23 mouse cellular contexts compared by ENCODE assay signal in the genomic region with DNA sequence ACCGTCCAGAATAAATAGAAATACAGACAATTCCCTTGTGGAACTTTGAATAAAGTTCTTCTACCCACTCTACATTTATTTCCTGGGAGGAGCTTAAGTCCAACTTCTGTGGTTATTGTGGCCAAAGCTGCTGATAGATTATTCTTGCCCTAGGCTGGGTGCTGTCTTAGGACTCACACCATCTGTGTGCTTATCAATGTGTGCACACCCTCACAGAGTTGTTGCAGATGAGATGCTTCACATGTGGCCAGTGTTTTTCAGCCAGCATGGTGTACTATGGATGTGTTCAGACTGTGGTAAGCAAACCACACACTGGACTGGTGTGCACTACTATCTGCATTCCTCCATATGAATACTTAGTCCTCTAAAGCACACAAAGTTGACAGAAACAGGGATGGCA.
DNase-seq lines count a peak whose midpoint lies in the region; ATAC-seq and TF ChIP-seq lines count a peak whose summit lies in the region.
"Had no signal": no experiment of that assay in that cellular context is flagged by ENCODE, and none has a peak within 500 bp of the region (broad histone marks: within the 10 kb centered on the region; RNA-seq: fewer than 3 reads in every experiment).

No protein-coding gene starts in this region.

- H3K4me2 ChIP-seq in stomach, embryonic 14.5 days (replicated peaks; ENCODE audit: low read depth, low read length): no peak overlapping the region
- H3K4me2 ChIP-seq in stomach, postnatal 0 days (replicated peaks; ENCODE audit: low read depth): no peak overlapping the region
- H3K4me2 ChIP-seq in liver, embryonic 13.5 days: peak overlapping the region; percentile 20; the same call in 1 of the 2 replicates
- no peak overlapping the region for H3K4me2 ChIP-seq in liver, postnatal 0 days (ENCODE audit: low read depth, low read length)
- no peak overlapping the region for H3K4me2 ChIP-seq in intestine, embryonic 16.5 days (ENCODE audit: low read depth, low read length)
- H3K4me2 ChIP-seq: embryonic facial prominence, embryonic 15.5 days; forebrain, embryonic 15.5 days; hindbrain, embryonic 13.5 days had no signal

- no peaks in the 10 kb centered on the region for H3K4me1 ChIP-seq in stomach, embryonic 14.5 days (ENCODE audit: control insufficient read depth, insufficient read depth, low read length)
- H3K4me1 ChIP-seq in stomach, postnatal 0 days (replicated peaks; ENCODE audit: control insufficient read depth, insufficient read depth): no peaks in the 10 kb centered on the region
- peaks cover 22% of the 10 kb centered on the region for H3K4me1 ChIP-seq in liver, embryonic 13.5 days (replicated peaks)
- no peaks in the 10 kb centered on the region for H3K4me1 ChIP-seq in liver, postnatal 0 days (ENCODE audit: insufficient read depth)
- no peaks in the 10 kb centered on the region for H3K4me1 ChIP-seq in intestine, embryonic 16.5 days (ENCODE audit: control insufficient read depth, insufficient read depth, low read length)
- H3K4me1 ChIP-seq: embryonic facial prominence, embryonic 15.5 days; forebrain, embryonic 15.5 days; heart, embryonic 10.5 days had no signal

- H3K9ac ChIP-seq in stomach, embryonic 14.5 days (replicated peaks; ENCODE audit: low read depth, low read length): no peak overlapping the region
- no peak overlapping the region for H3K9ac ChIP-seq in stomach, postnatal 0 days (ENCODE audit: low read length)
- H3K9ac ChIP-seq in liver, embryonic 13.5 days: no peak overlapping the region
- H3K9ac ChIP-seq in liver, postnatal 0 days (replicated peaks): no peak overlapping the region
- H3K9ac ChIP-seq in intestine, embryonic 16.5 days (ENCODE audit: low read depth, low read length): no peak overlapping the region
- H3K9ac ChIP-seq: embryonic facial prominence, embryonic 15.5 days; forebrain, embryonic 15.5 days; hindbrain, embryonic 13.5 days had no signal

- ATAC-seq in stomach, embryonic 14.5 days (ENCODE audit: insufficient number of reproducible peaks, insufficient read depth, low FRiP score, low read depth): peak; percentile 23; the same call in 1 of the 2 replicates
- no peak for ATAC-seq in stomach, postnatal 0 days (ENCODE audit: low FRiP score, low TSS enrichment)
- ATAC-seq in liver, embryonic 13.5 days (ENCODE audit: low read depth): peak; percentile 97
- ATAC-seq in liver, postnatal 0 days: peak; percentile 87
- ATAC-seq in intestine, embryonic 16.5 days: no peak
- ATAC-seq: activated CD4-positive, CD25-positive, alpha-beta regulatory T cell, adult 4 months; forebrain, embryonic 15.5 days; Patski had no signal

- H3K9me3 ChIP-seq in stomach, embryonic 14.5 days (ENCODE audit: control insufficient read depth, low read depth, low read length): no peaks in the 10 kb centered on the region
- H3K9me3 ChIP-seq in stomach, postnatal 0 days (ENCODE audit: control insufficient read depth, low read length): no peaks in the 10 kb centered on the region
- no peaks in the 10 kb centered on the region for H3K9me3 ChIP-seq in liver, embryonic 13.5 days (replicated peaks)
- H3K9me3 ChIP-seq in liver, postnatal 0 days (ENCODE audit: low read length): no peaks in the 10 kb centered on the region
- no peaks in the 10 kb centered on the region for H3K9me3 ChIP-seq in intestine, embryonic 16.5 days (ENCODE audit: control insufficient read depth, low read length)
- H3K9me3 ChIP-seq: embryonic facial prominence, embryonic 15.5 days; forebrain, embryonic 15.5 days; heart, embryonic 10.5 days; hindbrain, embryonic 13.5 days had no signal

- H3K27me3 ChIP-seq in stomach, embryonic 14.5 days (ENCODE audit: control insufficient read depth, insufficient read depth, low read length): no peaks in the 10 kb centered on the region
- no peaks in the 10 kb centered on the region for H3K27me3 ChIP-seq in stomach, postnatal 0 days (ENCODE audit: control insufficient read depth, insufficient read depth, low read length)
- no peaks in the 10 kb centered on the region for H3K27me3 ChIP-seq in liver, embryonic 13.5 days
- no peaks in the 10 kb centered on the region for H3K27me3 ChIP-seq in liver, postnatal 0 days (ENCODE audit: insufficient read depth, low read length)
- H3K27me3 ChIP-seq in intestine, embryonic 16.5 days (replicated peaks; ENCODE audit: control insufficient read depth, insufficient read depth, low read length): no peaks in the 10 kb centered on the region
- H3K27me3 ChIP-seq: CH12.LX; embryonic facial prominence, embryonic 15.5 days; forebrain, embryonic 15.5 days; hindbrain, embryonic 13.5 days; Patski had no signal

- DNase-seq in stomach, postnatal 0 days (ENCODE audit: low spot score): no peak
- peak; percentile 18 for DNase-seq in liver, embryonic 13.5 days
- no peak for DNase-seq in liver, postnatal 0 days
- DNase-seq in heart, adult 9 months (ENCODE audit: low spot score in 2 of 2): no peak
- DNase-seq in cerebellum, postnatal 25 days: no peak
- DNase-seq: adrenal gland, adult 2 months; adrenal gland, postnatal 25 days; cerebellum, adult 2 months; cerebellum, postnatal 10 days; embryo, embryonic 11 days; gastrocnemius, postnatal 36 days; heart, adult 11 months; heart, postnatal 10 days had no signal

- TF ChIP-seq EP300 in stomach, postnatal 0 days (optimal IDR thresholded peaks at IDR 0.05): no peak
- peak; percentile 72 for TF ChIP-seq EP300 in liver, postnatal 0 days (IDR thresholded peaks at IDR 0.05; ENCODE audit: low read depth)

- H3K36me3 ChIP-seq in stomach, embryonic 14.5 days (ENCODE audit: control insufficient read depth, insufficient read depth, low read length): no peaks in the 10 kb centered on the region
- no peaks in the 10 kb centered on the region for H3K36me3 ChIP-seq in stomach, postnatal 0 days (ENCODE audit: control insufficient read depth, insufficient read depth, low read length)
- H3K36me3 ChIP-seq in liver, embryonic 13.5 days: no peaks in the 10 kb centered on the region
- H3K36me3 ChIP-seq in liver, postnatal 0 days (replicated peaks; ENCODE audit: insufficient read depth, low read length): no peaks in the 10 kb centered on the region
- no peaks in the 10 kb centered on the region for H3K36me3 ChIP-seq in intestine, embryonic 16.5 days (ENCODE audit: control insufficient read depth, insufficient read depth, low read length)
- H3K36me3 ChIP-seq: embryonic facial prominence, embryonic 15.5 days; forebrain, embryonic 15.5 days; heart, embryonic 10.5 days; hindbrain, embryonic 13.5 days had no signal

- TF ChIP-seq CTCF in stomach, postnatal 0 days (IDR thresholded peaks at IDR 0.05; ENCODE audit: low read depth): no peak
- no peak for TF ChIP-seq CTCF in liver, postnatal 0 days (IDR thresholded peaks at IDR 0.05; ENCODE audit: low read depth)

- H3K27ac ChIP-seq in stomach, embryonic 14.5 days (ENCODE audit: low read length): no peak overlapping the region
- H3K27ac ChIP-seq in stomach, postnatal 0 days (replicated peaks): no peak overlapping the region
- H3K27ac ChIP-seq in liver, embryonic 13.5 days: no peak overlapping the region
- no peak overlapping the region for H3K27ac ChIP-seq in liver, postnatal 0 days (ENCODE audit: low read depth)
- H3K27ac ChIP-seq in intestine, embryonic 16.5 days (ENCODE audit: low read length): no peak overlapping the region
- H3K27ac ChIP-seq: embryonic facial prominence, embryonic 15.5 days; forebrain, embryonic 15.5 days; heart, embryonic 10.5 days; hindbrain, embryonic 13.5 days had no signal

- 100% methylated on average over 1 of the region's 1 CpGs for WGBS in stomach, embryonic 14.5 days
- WGBS in stomach, postnatal 0 days: 96% methylated on average over 1 of the region's 1 CpGs
- WGBS in liver, embryonic 13.5 days (ENCODE audit: insufficient replicate concordance): 48% methylated on average over 1 of the region's 1 CpGs
- 46% methylated on average over 1 of the region's 1 CpGs for WGBS in liver, postnatal 0 days (ENCODE audit: insufficient replicate concordance)
- WGBS in intestine, embryonic 16.5 days: 98% methylated on average over 1 of the region's 1 CpGs

- no peak overlapping the region for H3K4me3 ChIP-seq in stomach, embryonic 14.5 days (ENCODE audit: low read depth, low read length)
- H3K4me3 ChIP-seq in stomach, postnatal 0 days (ENCODE audit: low read depth, low read length): no peak overlapping the region
- no peak overlapping the region for H3K4me3 ChIP-seq in liver, embryonic 13.5 days (replicated peaks)
- no peak overlapping the region for H3K4me3 ChIP-seq in liver, postnatal 0 days (ENCODE audit: low read depth, low read length)
- H3K4me3 ChIP-seq in intestine, embryonic 16.5 days (ENCODE audit: low read length): no peak overlapping the region
- H3K4me3 ChIP-seq: embryonic facial prominence, embryonic 15.5 days; erythroblast, embryonic 14.5 days; forebrain, embryonic 15.5 days; heart, embryonic 10.5 days; hindbrain, embryonic 13.5 days had no signal

Comparison
In these comparisons a context has a peak if more than half of its experiments do, and no peak if none do; other contexts are left out.
1. ATAC-seq: peak in stomach, embryonic 14.5 days (single experiment), liver, embryonic 13.5 days (single experiment) and liver, postnatal 0 days (single experiment); none in stomach, postnatal 0 days (single experiment) and intestine, embryonic 16.5 days (single experiment).